Mouse (Mus musculus) intestine, embryonic 15.5 days (tissue): ENCODE data around the gene Arhgap17. TPM values are rescaled to one million over a fixed set of nuclear protein-coding genes. Genes with fewer than 3 reads are reported as not detected.

Source experiments
- ATAC-seq: fragments of 200-750 bp; cut with Nextera tagmentation; 2 replicates; pipeline ENCODE4 v1.8.0; 2017; ENCODE audit warnings: moderate TSS enrichment, moderate library complexity
- H3K27ac ChIP-seq: fragments of 300-500 bp; sonication (generic); 2 replicates; pipeline ENCODE4 v1.5.1; 2015; ENCODE audit warnings: mild to moderate bottlenecking, inconsistent platforms
- H3K27me3 ChIP-seq: fragments of 300-500 bp; sonication (generic); replicated peaks from 2 replicates; pipeline ENCODE4 v1.6.1; 2015; ENCODE audit warnings: inconsistent platforms
- H3K36me3 ChIP-seq: fragments of 300-500 bp; sonication (generic); 2 replicates; pipeline ENCODE4 v1.6.1; 2015; ENCODE audit warnings: inconsistent platforms
- H3K4me1 ChIP-seq: fragments of 300-500 bp; sonication (generic); replicated peaks from 2 replicates; pipeline ENCODE4 v1.6.1; 2015; ENCODE audit warnings: inconsistent platforms
- H3K4me2 ChIP-seq: fragments of 300-500 bp; sonication (generic); replicated peaks from 2 replicates; pipeline ENCODE4 v1.6.1; 2015; ENCODE audit warnings: mild to moderate bottlenecking, inconsistent platforms
- H3K4me3 ChIP-seq: fragments of 300-500 bp; sonication (generic); replicated peaks from 2 replicates; pipeline ENCODE4 v1.5.1; 2015; ENCODE audit warnings: inconsistent platforms
- H3K9ac ChIP-seq: fragments of 300-500 bp; sonication (generic); 2 replicates; pipeline ENCODE4 v1.6.1; 2015; ENCODE audit warnings: inconsistent platforms
- H3K9me3 ChIP-seq: fragments of 300-500 bp; sonication (generic); 2 replicates; pipeline ENCODE4 v1.6.1; 2016; ENCODE audit warnings: inconsistent platforms
- WGBS: fragments of 180-500 bp; shearing (Covaris S2); methylation state at CpG from one replicate; pipeline ENCODE4 v1.1.7; 2015; 5-methylcytosine and 5-hydroxymethylcytosine counted together
- polyA plus RNA-seq: library from polyadenylated mRNA; unstranded; fragments of >200 nt; fragmentation: Nextera tagmentation; extraction: Ambion mirVana; gene quantifications from 2 replicates; pipeline ENCODE4 v1.2.1, GENCODE M21; 2015

Gene Arhgap17
- polyA plus RNA-seq, result 20.4 and 20.8 TPM in 2 replicates

GRCm38 (mm10) chr7:123369759-123370481 lies at the start of gene Arhgap17, which contains the start of gene Lcmt1:
Gene Arhgap17 (minus strand): TSS chr7:123369915.
Gene Lcmt1 (plus strand): TSS chr7:123369784.
- H3K27me3 ChIP-seq, result no peaks in the 10 kb centered on the region
- H3K9ac ChIP-seq, result peak within 1 kb of the TSS; percentile 90
- peaks cover 23% of the 10 kb centered on the region for H3K4me1 ChIP-seq
- WGBS, result under 1% methylated on average over 63 of the region's 64 CpGs
- peak; percentile 97 for ATAC-seq
- peak within 1 kb of the TSS; percentile 88 for H3K4me3 ChIP-seq
- no peaks in the 10 kb centered on the region for H3K36me3 ChIP-seq
- peak within 1 kb of the TSS; percentile 74 for H3K4me2 ChIP-seq
- no peaks in the 10 kb centered on the region for H3K9me3 ChIP-seq
- H3K27ac ChIP-seq, result peak within 1 kb of the TSS; percentile 89

GRCm38 (mm10) chr7:123417661-123418060 lies 47.9 kb upstream of the Arhgap17 start:
- Histone ChIP-seq H3K4me2 (no peak overlapping the region), H3K27me3 (no peaks in the 10 kb centered on the region), H3K9me3 (no peaks in the 10 kb centered on the region), H3K27ac (no peak overlapping the region), H3K4me3 (no peak overlapping the region), H3K36me3 (0 out of 2 replicates have a peak, but pooled peaks cover 2% of the 10 kb centered on the region), H3K9ac (no peak overlapping the region), H3K4me1 (no peaks in the 10 kb centered on the region)
- 90% methylated on average over 3 of the region's 3 CpGs for WGBS
- no peak for ATAC-seq

DNA sequence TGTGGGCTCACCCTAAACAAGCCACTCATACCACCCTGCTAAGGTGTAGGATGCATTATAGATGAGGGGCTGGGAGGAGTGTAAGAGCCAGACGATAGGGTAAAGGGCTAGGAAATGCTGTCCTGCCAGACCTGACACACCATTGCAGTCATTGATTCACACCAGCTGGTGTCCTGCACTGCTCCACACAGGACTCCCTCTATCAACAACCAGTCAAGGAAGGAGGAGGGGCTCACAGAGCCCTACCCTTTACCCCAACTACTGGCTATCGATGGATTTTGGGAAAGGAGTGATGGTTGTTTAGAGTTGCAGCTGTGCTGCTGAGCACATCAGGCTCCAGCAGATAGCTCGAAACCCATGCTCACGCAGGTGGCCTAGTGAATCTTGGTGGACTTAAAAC lies 47.1 kb upstream of the Arhgap17 start:
- Histone ChIP-seq H3K27me3 (no peaks in the 10 kb centered on the region), H3K9me3 (no peaks in the 10 kb centered on the region), H3K27ac (no peak overlapping the region), H3K9ac (no peak overlapping the region), H3K4me3 (no peak overlapping the region), H3K36me3 (0 out of 2 replicates have a peak, but pooled peaks cover 2% of the 10 kb centered on the region), H3K4me1 (no peaks in the 10 kb centered on the region), H3K4me2 (no peak overlapping the region)
- WGBS, result 61% methylated on average over 4 of the region's 4 CpGs
- no peak for ATAC-seq

- no peaks in the 10 kb centered on the region for H3K4me1 ChIP-seq
- H3K9ac ChIP-seq, result no peak overlapping the region
- no peaks in the 10 kb centered on the region for H3K36me3 ChIP-seq
- no peak overlapping the region for H3K4me2 ChIP-seq
- whole genome bisulfite sequencing, result 77% methylated on average over 3 of the region's 3 CpGs
- ATAC-seq, result no peak
- no peaks in the 10 kb centered on the region for H3K9me3 ChIP-seq
- no peak overlapping the region for H3K27ac ChIP-seq
- H3K27me3 ChIP-seq, result no peaks in the 10 kb centered on the region
- H3K4me3 ChIP-seq, result no peak overlapping the region
Observed at GRCm38 (mm10) chr7:123412143-123412542, 42.4 kb upstream of the Arhgap17 start.

DNA sequence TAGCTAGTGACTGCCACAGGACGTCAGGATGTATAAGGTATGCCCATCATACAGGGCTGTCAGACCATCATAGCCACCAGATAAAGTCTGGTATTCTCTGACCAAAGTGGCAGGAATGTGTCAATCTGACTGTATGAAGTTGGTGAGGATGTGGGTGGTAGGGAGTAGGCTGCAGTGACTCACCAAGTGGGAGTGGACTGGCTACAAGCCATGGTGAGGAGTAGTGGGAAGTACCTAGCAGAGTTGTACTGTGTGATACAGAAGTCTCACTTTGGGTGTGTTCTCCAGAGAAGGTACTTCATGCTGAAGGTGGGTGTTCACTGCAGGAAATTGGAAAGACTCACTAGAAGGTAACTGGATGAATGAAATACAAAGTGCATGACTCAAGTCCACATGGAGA lies 41.4 kb upstream of the Arhgap17 start:
- 0 out of 2 replicates have a peak, but pooled peaks have one; percentile 58 for ATAC-seq
- H3K27ac ChIP-seq, result no peak overlapping the region
- no peak overlapping the region for H3K4me3 ChIP-seq
- 88% methylated on average over 1 of the region's 1 CpGs for WGBS
- H3K4me2 ChIP-seq, result no peak overlapping the region
- no peaks in the 10 kb centered on the region for H3K27me3 ChIP-seq
- H3K9me3 ChIP-seq, result no peaks in the 10 kb centered on the region
- no peaks in the 10 kb centered on the region for H3K4me1 ChIP-seq
- H3K36me3 ChIP-seq, result no peaks in the 10 kb centered on the region
- no peak overlapping the region for H3K9ac ChIP-seq

- no peak for ATAC-seq
- H3K27ac ChIP-seq, result no peak overlapping the region
- no peaks in the 10 kb centered on the region for H3K27me3 ChIP-seq
- WGBS, result 88% methylated on average over 7 of the region's 7 CpGs
- no peaks in the 10 kb centered on the region for H3K9me3 ChIP-seq
- no peak overlapping the region for H3K9ac ChIP-seq
- H3K4me1 ChIP-seq, result no peaks in the 10 kb centered on the region
- no peak overlapping the region for H3K4me2 ChIP-seq
- H3K4me3 ChIP-seq, result no peak overlapping the region
- no peaks in the 10 kb centered on the region for H3K36me3 ChIP-seq
Observed at GRCm38 (mm10) chr7:123410502-123410901, 40.8 kb upstream of the Arhgap17 start.

DNA sequence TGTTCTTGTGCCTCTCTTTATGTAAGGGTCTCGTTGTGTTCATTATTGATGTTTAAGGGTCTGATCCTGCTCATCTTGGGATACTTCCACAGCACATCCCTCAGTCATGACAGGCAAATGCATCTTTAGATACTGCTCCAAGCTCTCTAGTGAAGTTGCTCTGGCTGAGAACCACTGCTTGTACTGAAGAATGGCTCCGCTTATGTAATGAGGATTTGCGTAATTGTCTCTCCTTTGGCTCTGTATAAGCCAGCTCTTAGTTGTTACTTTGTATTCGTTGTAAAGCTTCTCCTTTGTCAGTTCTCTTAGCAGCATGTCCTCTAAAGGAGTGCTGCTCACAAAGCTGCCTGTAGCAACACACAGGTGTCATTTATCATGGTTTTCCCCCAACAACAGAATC lies 37.3 kb upstream of the Arhgap17 start:
- H3K9me3 ChIP-seq, result no peaks in the 10 kb centered on the region
- ATAC-seq, result no peak
- no peak overlapping the region for H3K9ac ChIP-seq

DNA sequence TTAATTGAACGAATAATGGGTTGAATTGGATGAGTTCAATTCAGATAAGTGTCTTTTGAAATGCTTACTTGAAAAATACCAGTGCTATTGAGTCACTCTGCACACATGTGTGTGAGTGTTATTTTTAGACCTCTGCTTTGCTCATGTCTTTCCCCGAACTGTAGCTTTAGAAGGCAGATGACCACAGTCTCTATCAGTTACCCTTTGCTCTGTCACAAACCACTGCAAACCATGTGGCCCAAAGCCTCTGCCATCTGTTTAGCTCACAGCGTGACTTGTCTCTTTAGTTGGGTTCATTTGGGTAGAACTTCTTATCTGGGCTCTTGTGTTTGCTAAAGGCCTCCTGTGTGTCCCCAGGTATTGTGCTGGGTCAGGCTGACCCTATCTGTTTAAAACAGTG lies 35.9 kb upstream of the Arhgap17 start:
- H3K4me3 ChIP-seq, result no peak overlapping the region
- no peaks in the 10 kb centered on the region for H3K27me3 ChIP-seq
- WGBS, result 66% methylated on average over 3 of the region's 3 CpGs
- H3K4me2 ChIP-seq, result no peak overlapping the region
- no peak for ATAC-seq
- no peaks in the 10 kb centered on the region for H3K4me1 ChIP-seq
- no peaks in the 10 kb centered on the region for H3K36me3 ChIP-seq
- no peak overlapping the region for H3K27ac ChIP-seq
- H3K9me3 ChIP-seq, result no peaks in the 10 kb centered on the region
- H3K9ac ChIP-seq, result no peak overlapping the region

More for the DNA sequence above, 37.3 kb upstream of the Arhgap17 start:
- H3K27me3 ChIP-seq, result no peaks in the 10 kb centered on the region
- H3K4me2 ChIP-seq, result no peak overlapping the region
- 83% methylated on average over 4 of the region's 4 CpGs for WGBS
- no peaks in the 10 kb centered on the region for H3K4me1 ChIP-seq
- H3K36me3 ChIP-seq, result no peaks in the 10 kb centered on the region
- H3K4me3 ChIP-seq, result no peak overlapping the region
- no peak overlapping the region for H3K27ac ChIP-seq

- H3K9me3 ChIP-seq, result no peaks in the 10 kb centered on the region
- H3K4me2 ChIP-seq, result no peak overlapping the region
- H3K27ac ChIP-seq, result no peak overlapping the region
- H3K4me1 ChIP-seq, result no peaks in the 10 kb centered on the region
- ATAC-seq, result no peak
- H3K36me3 ChIP-seq, result no peaks in the 10 kb centered on the region
- H3K9ac ChIP-seq, result no peak overlapping the region
- no peak overlapping the region for H3K4me3 ChIP-seq
- no peaks in the 10 kb centered on the region for H3K27me3 ChIP-seq
- WGBS, result 91% methylated on average over 6 of the region's 6 CpGs
Observed at GRCm38 (mm10) chr7:123404198-123404597, 34.5 kb upstream of the Arhgap17 start.

DNA sequence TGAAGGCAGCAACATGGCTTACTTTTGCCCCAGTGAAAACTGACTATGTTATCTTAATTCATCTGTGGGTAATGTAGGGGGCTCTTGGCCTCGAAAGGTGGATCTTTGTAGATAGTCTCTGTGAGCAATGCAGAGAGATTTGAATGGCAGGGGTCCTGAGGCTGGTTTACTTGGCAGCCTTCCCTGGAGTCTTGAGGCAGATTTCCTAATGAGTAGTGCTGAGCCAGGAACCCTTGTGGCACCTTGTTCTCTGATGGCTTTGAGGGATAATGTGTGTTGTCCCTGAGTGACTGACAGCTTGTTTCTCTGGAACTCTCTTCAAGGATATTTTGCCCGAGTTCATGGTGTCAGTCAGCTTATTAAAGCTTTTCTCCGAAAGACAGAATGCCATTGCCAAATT lies 31.4 kb upstream of the Arhgap17 start:
- Histone ChIP-seq H3K4me1 (no peaks in the 10 kb centered on the region), H3K27ac (no peak overlapping the region), H3K9ac (no peak overlapping the region), H3K4me2 (no peak overlapping the region), H3K36me3 (no peaks in the 10 kb centered on the region), H3K4me3 (no peak overlapping the region), H3K27me3 (no peaks in the 10 kb centered on the region), H3K9me3 (no peaks in the 10 kb centered on the region)
- no peak for ATAC-seq
- 85% methylated on average over 3 of the region's 3 CpGs for WGBS

- no peak overlapping the region for H3K9ac ChIP-seq
- no peaks in the 10 kb centered on the region for H3K36me3 ChIP-seq
- 0 out of 2 replicates have a peak, but pooled peaks cover 3% of the 10 kb centered on the region for H3K4me1 ChIP-seq
- H3K4me2 ChIP-seq, result no peak overlapping the region
- H3K27ac ChIP-seq, result no peak overlapping the region
- H3K27me3 ChIP-seq, result no peaks in the 10 kb centered on the region
- no peak for ATAC-seq
- no peaks in the 10 kb centered on the region for H3K9me3 ChIP-seq
- no peak overlapping the region for H3K4me3 ChIP-seq
- 81% methylated on average over 4 of the region's 4 CpGs for WGBS
Observed at GRCm38 (mm10) chr7:123399286-123399685, 29.6 kb upstream of the Arhgap17 start.

DNA sequence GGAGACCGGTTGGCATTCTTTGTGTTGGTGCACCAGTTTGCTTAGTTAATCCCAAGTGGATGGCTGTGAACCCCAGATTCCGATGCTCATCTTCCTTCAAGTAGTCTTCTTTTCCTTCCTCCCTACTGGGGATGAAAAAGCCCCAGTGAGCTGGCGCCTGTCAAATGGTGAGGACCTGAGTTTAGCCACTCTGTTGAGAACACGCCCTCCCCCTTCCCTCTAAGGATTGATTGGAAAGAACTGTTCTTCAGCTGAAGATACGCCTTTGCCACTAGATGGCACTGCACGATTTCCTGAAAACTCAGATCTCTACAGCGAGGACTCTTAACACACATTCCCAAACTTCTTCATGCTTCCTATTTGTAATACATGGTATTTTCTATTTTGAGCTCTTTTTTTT lies 29.1 kb upstream of the Arhgap17 start:
- no peaks in the 10 kb centered on the region for H3K36me3 ChIP-seq
- 0 out of 2 replicates have a peak, but pooled peaks cover 3% of the 10 kb centered on the region for H3K4me1 ChIP-seq
- no peak overlapping the region for H3K4me2 ChIP-seq
- no peak overlapping the region for H3K4me3 ChIP-seq
- no peaks in the 10 kb centered on the region for H3K27me3 ChIP-seq
- 23% methylated on average over 7 of the region's 7 CpGs for WGBS
- H3K27ac ChIP-seq, result no peak overlapping the region
- peak; percentile 39 for ATAC-seq
- no peaks in the 10 kb centered on the region for H3K9me3 ChIP-seq
- H3K9ac ChIP-seq, result no peak overlapping the region

- 93% methylated on average over 8 of the region's 8 CpGs for WGBS
- H3K4me3 ChIP-seq, result no peak overlapping the region
- no peaks in the 10 kb centered on the region for H3K9me3 ChIP-seq
- ATAC-seq, result no peak
- H3K4me1 ChIP-seq, result 0 out of 2 replicates have a peak, but pooled peaks cover 5% of the 10 kb centered on the region
- H3K27me3 ChIP-seq, result no peaks in the 10 kb centered on the region
- H3K27ac ChIP-seq, result no peak overlapping the region
- no peaks in the 10 kb centered on the region for H3K36me3 ChIP-seq
- no peak overlapping the region for H3K4me2 ChIP-seq
- H3K9ac ChIP-seq, result no peak overlapping the region
Observed at GRCm38 (mm10) chr7:123397931-123398330, 28.2 kb upstream of the Arhgap17 start.
